Mouse (Mus musculus): ENCODE measurements around the gene Ahnak. TPM values are rescaled to one million over a fixed set of nuclear protein-coding genes. Genes with fewer than 3 reads are reported as not detected.

Ahnak gene
- polyA plus RNA-seq, 1 experiment = 163 TPM

GRCm38 (mm10) chr19:9059391-9059790, 70.3 kb downstream of the Ahnak start:
- H3K27me3 ChIP-seq (ENCODE audit: control insufficient read depth, insufficient read depth, low read length, poor library complexity, severe bottlenecking) = no peaks in the 10 kb centered on the region

DNA sequence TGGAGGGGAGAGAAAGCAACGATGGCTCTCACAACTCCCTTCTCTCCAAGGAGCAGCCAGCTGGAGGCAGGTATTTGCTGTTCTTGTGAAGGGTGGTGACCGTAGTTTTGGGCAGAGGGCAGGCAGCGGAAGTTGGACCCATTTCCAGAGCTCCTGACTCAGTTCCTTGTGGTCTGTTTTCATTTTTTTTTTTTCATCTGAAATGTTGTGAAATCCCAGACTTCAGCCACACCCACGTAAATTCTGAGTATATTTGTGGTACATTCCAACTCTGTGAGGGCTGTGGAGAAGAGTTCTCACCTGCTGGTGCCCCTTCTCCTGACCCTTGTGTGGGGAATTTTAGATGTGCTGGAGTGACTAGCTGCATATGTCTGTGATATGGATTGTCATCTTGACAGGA, 71.0 kb downstream of the Ahnak start:
- Histone ChIP-seq H3K9me3 (replicated peaks; ENCODE audit: control insufficient read depth, insufficient read depth, low read length, poor library complexity, severe bottlenecking) (no peaks in the 10 kb centered on the region), H3K27ac (ENCODE audit: insufficient read depth, low read length) (no peak overlapping the region), H3K36me3 (ENCODE audit: control insufficient read depth, insufficient read depth, low read length, poor library complexity, severe bottlenecking) (no peaks in the 10 kb centered on the region)

More at GRCm38 (mm10) chr19:9059391-9059790, 70.3 kb downstream of the Ahnak start:
- no peaks in the 10 kb centered on the region for H3K9me3 ChIP-seq (replicated peaks; ENCODE audit: control insufficient read depth, insufficient read depth, low read length, poor library complexity, severe bottlenecking)
- H3K9ac ChIP-seq (ENCODE audit: low read depth, poor library complexity, severe bottlenecking) = no peak overlapping the region
- H3K27ac ChIP-seq (ENCODE audit: insufficient read depth, low read length) = no peak overlapping the region
- H3K4me1 ChIP-seq (ENCODE audit: control insufficient read depth, insufficient read depth, low read length) = no peaks in the 10 kb centered on the region
- H3K36me3 ChIP-seq (ENCODE audit: control insufficient read depth, insufficient read depth, low read length, poor library complexity, severe bottlenecking) = no peaks in the 10 kb centered on the region
- no peak for TF ChIP-seq EP300 (IDR thresholded peaks at IDR 0.05; ENCODE audit: insufficient read depth, low read depth, low read length)
- TF ChIP-seq POLR2A (IDR thresholded peaks at IDR 0.05; ENCODE audit: insufficient read depth, low read length) = no peak
- TF ChIP-seq CTCF (IDR thresholded peaks at IDR 0.05; ENCODE audit: low read depth, low read length) = no peak
- no peak overlapping the region for H3K4me3 ChIP-seq (ENCODE audit: low read depth, low read length)

GRCm38 (mm10) chr19:9061221-9061893, 72.3 kb downstream of the Ahnak start:
- TF ChIP-seq EP300 (IDR thresholded peaks at IDR 0.05; ENCODE audit: insufficient read depth, low read depth, low read length) (no peak), CTCF (IDR thresholded peaks at IDR 0.05; ENCODE audit: low read depth, low read length) (no peak), POLR2A (IDR thresholded peaks at IDR 0.05; ENCODE audit: insufficient read depth, low read length) (no peak)
- Histone ChIP-seq H3K4me1 (ENCODE audit: control insufficient read depth, insufficient read depth, low read length) (no peaks in the 10 kb centered on the region), H3K4me3 (ENCODE audit: low read depth, low read length) (no peak overlapping the region), H3K36me3 (ENCODE audit: control insufficient read depth, insufficient read depth, low read length, poor library complexity, severe bottlenecking) (no peaks in the 10 kb centered on the region), H3K27me3 (ENCODE audit: control insufficient read depth, insufficient read depth, low read length, poor library complexity, severe bottlenecking) (no peaks in the 10 kb centered on the region), H3K27ac (ENCODE audit: insufficient read depth, low read length) (no peak overlapping the region), H3K9ac (ENCODE audit: low read depth, poor library complexity, severe bottlenecking) (no peak overlapping the region), H3K9me3 (replicated peaks; ENCODE audit: control insufficient read depth, insufficient read depth, low read length, poor library complexity, severe bottlenecking) (no peaks in the 10 kb centered on the region)

More for the DNA sequence above, 71.0 kb downstream of the Ahnak start:
- H3K27me3 ChIP-seq (ENCODE audit: control insufficient read depth, insufficient read depth, low read length, poor library complexity, severe bottlenecking) = no peaks in the 10 kb centered on the region
- TF ChIP-seq POLR2A (IDR thresholded peaks at IDR 0.05; ENCODE audit: insufficient read depth, low read length) = no peak
- no peak for TF ChIP-seq EP300 (IDR thresholded peaks at IDR 0.05; ENCODE audit: insufficient read depth, low read depth, low read length)
- no peak for TF ChIP-seq CTCF (IDR thresholded peaks at IDR 0.05; ENCODE audit: low read depth, low read length)
- no peaks in the 10 kb centered on the region for H3K4me1 ChIP-seq (ENCODE audit: control insufficient read depth, insufficient read depth, low read length)
- H3K9ac ChIP-seq (ENCODE audit: low read depth, poor library complexity, severe bottlenecking) = no peak overlapping the region
- H3K4me3 ChIP-seq (ENCODE audit: low read depth, low read length) = no peak overlapping the region

DNA sequence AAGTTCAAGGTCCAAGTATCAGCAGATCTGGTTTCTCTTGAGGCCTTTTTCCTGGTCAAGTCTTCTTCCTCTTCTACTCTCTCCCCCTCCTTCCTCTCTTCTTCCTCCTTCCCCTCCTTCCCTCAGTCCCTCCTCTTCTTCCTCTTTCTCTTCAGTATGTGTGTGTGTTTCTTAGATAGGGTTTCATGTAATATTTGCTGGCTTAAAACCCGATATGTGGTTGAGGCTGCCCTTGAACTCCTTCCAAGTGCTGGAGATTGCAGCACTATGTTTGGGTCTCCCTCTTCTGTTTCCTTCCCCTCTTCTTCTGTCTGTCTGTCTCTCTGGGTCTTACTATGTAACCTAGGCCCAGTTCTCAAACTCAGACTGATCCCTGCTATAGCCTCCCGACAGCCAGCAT, 73.7 kb downstream of the Ahnak start:
- H3K9me3 ChIP-seq (replicated peaks; ENCODE audit: control insufficient read depth, insufficient read depth, low read length, poor library complexity, severe bottlenecking) = no peaks in the 10 kb centered on the region
- H3K4me1 ChIP-seq (ENCODE audit: control insufficient read depth, insufficient read depth, low read length) = no peaks in the 10 kb centered on the region
- no peak overlapping the region for H3K9ac ChIP-seq (ENCODE audit: low read depth, poor library complexity, severe bottlenecking)
- no peaks in the 10 kb centered on the region for H3K36me3 ChIP-seq (ENCODE audit: control insufficient read depth, insufficient read depth, low read length, poor library complexity, severe bottlenecking)
- no peak overlapping the region for H3K4me3 ChIP-seq (ENCODE audit: low read depth, low read length)
- H3K27me3 ChIP-seq (ENCODE audit: control insufficient read depth, insufficient read depth, low read length, poor library complexity, severe bottlenecking) = no peaks in the 10 kb centered on the region
- TF ChIP-seq CTCF (IDR thresholded peaks at IDR 0.05; ENCODE audit: low read depth, low read length) = no peak
- no peak for TF ChIP-seq POLR2A (IDR thresholded peaks at IDR 0.05; ENCODE audit: insufficient read depth, low read length)
- no peak for TF ChIP-seq EP300 (IDR thresholded peaks at IDR 0.05; ENCODE audit: insufficient read depth, low read depth, low read length)
- H3K27ac ChIP-seq (ENCODE audit: insufficient read depth, low read length) = no peak overlapping the region

GRCm38 (mm10) chr19:9063831-9064230, 74.7 kb downstream of the Ahnak start:
- Histone ChIP-seq H3K4me1 (ENCODE audit: control insufficient read depth, insufficient read depth, low read length) (no peaks in the 10 kb centered on the region), H3K4me3 (ENCODE audit: low read depth, low read length) (no peak overlapping the region), H3K27me3 (ENCODE audit: control insufficient read depth, insufficient read depth, low read length, poor library complexity, severe bottlenecking) (no peaks in the 10 kb centered on the region), H3K9me3 (replicated peaks; ENCODE audit: control insufficient read depth, insufficient read depth, low read length, poor library complexity, severe bottlenecking) (no peaks in the 10 kb centered on the region), H3K9ac (ENCODE audit: low read depth, poor library complexity, severe bottlenecking) (no peak overlapping the region), H3K36me3 (ENCODE audit: control insufficient read depth, insufficient read depth, low read length, poor library complexity, severe bottlenecking) (no peaks in the 10 kb centered on the region), H3K27ac (ENCODE audit: insufficient read depth, low read length) (no peak overlapping the region)
- no peak for TF ChIP-seq POLR2A (IDR thresholded peaks at IDR 0.05; ENCODE audit: insufficient read depth, low read length)
- TF ChIP-seq CTCF (IDR thresholded peaks at IDR 0.05; ENCODE audit: low read depth, low read length) = no peak
- TF ChIP-seq EP300 (IDR thresholded peaks at IDR 0.05; ENCODE audit: insufficient read depth, low read depth, low read length) = no peak

All from ES-Bruce4 (cell line).